Mouse (Mus musculus) layer of hippocampus, adult 18-20 months (tissue): ENCODE measurements around the gene Gm9767. TPM values are rescaled to one million over a fixed set of nuclear protein-coding genes. Genes with fewer than 3 reads are reported as not detected.

Source experiments
- DNase-seq, 2 experiments: peaks; one replicate each; pipeline ENCODE4 v3.0.0; 2022; ENCODE audit warnings: low spot score in 2 of 2
- long read RNA-seq: library from polyadenylated mRNA; stranded (forward); transcript quantifications from one replicate; pipeline ENCODE4 v2.0.0, GENCODE M21; 2021
- total RNA-seq, 2 experiments: library from RNA; stranded (reverse); gene quantifications; 2 replicates each; pipeline ENCODE4 v1.2.3; 2021

Gene Gm9767
- total RNA-seq: under 1 TPM; 0.45 to 0.84 TPM
- long read RNA-seq, partial matches to known transcripts: 0 of 1 reads
- long read RNA-seq, other reads (novel, unspliced or antisense): 0 of 1 reads

DNA sequence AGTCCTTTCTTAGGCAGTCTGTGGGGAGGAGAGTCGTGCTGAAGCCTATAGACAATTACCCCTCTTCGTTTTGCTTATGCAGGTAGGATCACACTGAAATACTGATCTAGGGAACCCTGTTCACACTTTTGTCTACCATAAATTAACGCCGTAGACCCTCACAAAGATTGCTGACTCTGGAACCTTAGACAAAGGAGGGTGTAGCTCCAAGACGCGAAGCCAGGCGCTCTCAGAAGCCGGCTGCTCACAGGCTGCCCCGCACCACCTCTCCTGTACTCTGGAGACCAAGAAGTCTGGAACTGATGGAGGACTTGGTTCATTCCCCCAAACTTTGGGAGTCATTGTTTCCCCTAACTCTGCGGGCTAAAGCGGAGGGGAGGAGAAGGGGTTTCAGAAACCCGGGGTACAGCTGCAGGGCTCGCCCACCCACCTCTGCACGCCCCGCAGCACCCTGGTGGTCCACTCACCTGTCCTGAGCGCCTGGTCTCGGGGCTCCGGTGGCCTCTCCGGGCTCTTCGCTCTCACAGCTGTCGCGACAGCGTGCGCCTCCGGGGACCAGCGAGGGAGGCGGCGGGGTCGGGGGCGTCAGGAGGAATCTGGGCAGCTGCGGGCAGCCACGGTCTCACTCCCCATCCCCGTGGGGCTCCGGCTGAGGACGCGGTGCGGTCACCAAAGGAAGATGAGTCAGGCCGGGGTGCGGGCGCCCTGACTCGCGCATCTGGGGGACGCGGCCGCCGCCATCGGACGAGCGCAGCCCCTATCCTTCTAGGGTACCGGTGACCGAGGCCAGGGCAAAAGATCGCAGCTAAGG is at the start of gene Gm9767:
Gene Gm9767, plus strand, starts transcription at position 585 of the 811 bp plus-strand sequence.
- peak; percentile 13 to 27 for DNase-seq

DNA sequence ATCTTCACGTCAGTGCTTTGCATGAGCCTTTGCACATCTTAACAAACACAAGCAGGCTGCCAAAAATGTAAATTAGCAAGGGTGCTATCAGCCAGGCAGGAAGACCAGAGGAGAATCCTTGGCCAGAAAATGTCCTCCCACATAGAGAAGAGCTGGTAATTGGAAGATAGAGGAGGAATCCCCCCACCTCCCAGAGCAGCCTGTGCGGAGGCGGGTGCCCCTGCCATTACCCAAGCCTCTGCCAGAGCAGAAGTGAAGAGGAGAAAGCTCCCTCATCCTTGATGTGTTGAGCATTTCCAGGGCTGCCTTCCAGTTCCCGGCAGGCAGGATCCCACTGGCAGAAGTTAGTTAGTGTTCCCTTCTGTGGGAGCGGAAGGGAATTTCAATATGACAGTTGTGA is 43.1 kb upstream of the Gm9767 start:
- peak; percentile 91 for DNase-seq

DNA sequence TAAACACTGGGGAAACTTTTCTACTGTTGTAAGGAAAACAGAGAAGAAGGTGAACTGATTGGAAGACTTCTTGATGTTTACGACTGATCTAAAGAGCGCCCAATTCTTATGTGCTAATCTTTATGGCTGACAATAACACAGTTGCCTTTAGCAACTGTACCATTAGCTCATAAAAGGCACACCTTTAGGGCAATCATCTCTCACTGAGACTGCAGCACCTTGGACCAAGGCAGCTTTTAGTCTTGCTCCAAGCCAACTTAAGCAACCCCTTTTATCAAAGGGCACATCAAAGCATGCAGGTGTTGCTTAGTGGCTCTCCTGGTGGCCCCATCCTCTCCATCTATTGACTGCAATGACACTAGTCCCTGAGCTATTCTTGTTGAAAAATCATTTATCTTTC is 26.9 kb upstream of the Gm9767 start:
- DNase-seq: no peak

- DNase-seq: peak in 1 of 2 experiments; percentile 20
Observed at GRCm38 (mm10) chr10:26059662-26060307, 18.3 kb upstream of the Gm9767 start.

DNA sequence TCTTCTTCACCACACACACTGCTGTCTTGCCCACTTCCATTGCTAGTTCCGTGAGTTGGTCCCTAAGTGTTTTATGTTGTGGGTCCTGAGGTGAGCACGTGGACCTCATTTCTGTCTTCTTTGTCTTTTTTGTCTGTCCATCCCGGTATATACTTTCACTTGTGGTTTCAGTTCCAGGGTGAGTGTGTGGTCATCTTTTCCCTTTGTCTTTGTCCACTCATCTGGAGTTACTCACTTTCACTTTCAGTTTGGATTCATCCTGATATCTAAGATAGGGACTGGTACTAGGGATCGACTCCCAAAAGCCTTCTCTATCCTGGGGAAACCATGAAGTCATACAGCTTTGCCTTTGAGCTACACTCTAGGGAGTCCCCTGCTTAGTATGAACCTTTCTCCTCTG is 15.0 kb upstream of the Gm9767 start:
- DNase-seq: no peak

GRCm38 (mm10) chr10:26071986-26072385 is 6.1 kb upstream of the Gm9767 start:
- no peak for DNase-seq

DNA sequence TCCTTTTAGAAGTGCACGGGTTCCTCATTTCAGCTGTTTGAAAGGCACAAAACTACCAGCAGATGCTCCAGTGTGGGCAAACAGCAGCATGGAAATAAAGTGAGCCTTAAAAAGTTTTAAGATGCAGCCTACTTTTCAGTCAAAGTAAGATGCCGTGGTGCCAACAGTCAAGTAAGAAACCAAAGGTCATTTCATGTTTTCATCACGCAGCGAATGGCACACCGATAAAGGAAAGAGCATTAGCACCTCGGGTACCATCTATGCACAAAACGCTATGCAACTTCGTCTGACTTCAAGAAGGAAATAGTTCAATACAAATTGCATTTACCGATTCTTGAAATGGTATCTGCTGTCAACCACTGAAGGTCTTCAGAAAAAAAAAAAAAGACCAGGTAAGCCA is 1.1 kb upstream of the Gm9767 start:
- no peak for DNase-seq

DNA sequence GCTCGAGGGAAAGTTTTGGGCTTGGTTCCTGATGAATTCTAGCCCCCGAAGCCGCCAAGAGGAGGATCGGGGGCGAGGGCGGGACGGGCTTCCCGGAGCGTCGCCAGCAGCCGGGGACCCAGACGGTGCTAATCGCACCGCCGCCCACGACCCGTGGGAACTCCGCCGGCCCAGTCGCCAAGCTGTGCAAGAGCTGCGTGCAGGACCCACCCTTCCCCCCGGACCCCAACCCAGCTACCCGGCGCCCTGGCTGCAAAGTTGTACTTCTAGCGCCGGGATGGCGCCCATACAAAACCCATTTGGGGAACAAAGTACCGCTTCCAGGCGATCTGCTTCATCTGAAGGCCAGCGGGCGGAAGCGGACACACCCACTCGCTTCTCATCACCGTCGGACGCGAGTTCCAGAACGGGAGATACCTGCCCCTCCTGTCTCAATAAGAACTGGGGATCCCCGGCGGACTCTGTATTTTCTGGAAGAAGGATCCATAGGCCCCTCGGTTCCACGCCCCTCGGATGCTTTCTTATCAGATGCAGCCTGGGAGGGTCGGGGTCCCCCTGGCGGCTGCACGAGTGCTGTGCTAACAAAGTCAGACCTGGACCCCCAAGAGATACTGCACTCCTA is 577 bp downstream of the Gm9767 start, which contains the start of gene Tmem200a:
Gene Tmem200a, minus strand, starts transcription at position 532 of the 622 bp plus-strand sequence.
- peak; percentile 65 to 81 for DNase-seq

GRCm38 (mm10) chr10:26079678-26080077 is 1.6 kb downstream of the Gm9767 start:
- no peak for DNase-seq

- DNase-seq: no peak
Observed at GRCm38 (mm10) chr10:26082081-26082480, 4.0 kb downstream of the Gm9767 start.

DNA sequence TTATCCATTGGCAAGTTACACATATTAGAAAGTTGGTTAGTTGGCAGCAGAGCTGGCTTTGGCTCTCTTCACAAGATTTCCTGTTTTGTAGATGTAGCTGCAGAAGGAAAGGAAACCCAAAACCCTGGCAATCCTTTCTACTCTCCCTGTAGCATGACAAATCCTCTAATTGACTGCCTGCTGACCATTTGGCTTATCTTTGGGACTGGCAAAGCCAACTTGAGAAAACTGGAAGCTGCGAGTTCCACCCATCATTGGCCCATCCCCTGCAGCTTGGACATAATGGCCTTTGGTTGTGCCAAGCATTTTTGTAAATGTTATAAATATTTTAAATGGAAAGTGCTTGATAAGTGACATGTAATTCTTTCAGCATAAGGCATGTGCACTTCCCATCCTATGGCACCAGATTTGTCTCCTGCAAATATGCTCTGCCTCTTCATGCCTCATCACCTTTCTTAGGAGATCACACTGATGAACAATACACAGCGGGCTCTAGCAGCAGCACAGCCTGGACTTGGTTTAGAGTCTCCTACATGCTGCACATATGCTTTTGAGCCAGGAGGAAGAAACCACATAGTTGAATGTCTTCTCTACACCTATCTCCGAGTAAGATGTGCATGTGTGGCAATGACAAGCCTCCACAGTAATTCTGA is 25.4 kb downstream of the Gm9767 start:
- no peak for DNase-seq

DNA sequence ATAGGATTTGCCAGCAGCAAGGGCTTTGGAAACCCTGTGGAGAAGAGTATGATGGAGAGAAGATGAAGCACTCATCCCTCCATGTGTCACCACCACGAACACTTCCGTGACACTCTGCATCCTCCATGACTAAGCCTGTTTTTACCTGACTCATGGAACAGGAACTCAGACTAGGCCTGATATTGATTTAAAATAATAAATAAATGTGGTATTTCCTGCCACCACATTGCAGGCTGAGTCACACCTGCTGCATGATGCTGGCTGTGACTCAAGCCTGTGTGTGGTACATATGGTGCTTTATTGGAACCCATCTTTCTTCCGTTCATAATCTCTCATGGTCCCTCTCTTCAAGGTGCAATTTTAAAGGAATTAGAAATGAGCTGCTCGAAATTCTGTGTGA is 36.4 kb downstream of the Gm9767 start:
- DNase-seq: peak; percentile 5 to 45

DNA sequence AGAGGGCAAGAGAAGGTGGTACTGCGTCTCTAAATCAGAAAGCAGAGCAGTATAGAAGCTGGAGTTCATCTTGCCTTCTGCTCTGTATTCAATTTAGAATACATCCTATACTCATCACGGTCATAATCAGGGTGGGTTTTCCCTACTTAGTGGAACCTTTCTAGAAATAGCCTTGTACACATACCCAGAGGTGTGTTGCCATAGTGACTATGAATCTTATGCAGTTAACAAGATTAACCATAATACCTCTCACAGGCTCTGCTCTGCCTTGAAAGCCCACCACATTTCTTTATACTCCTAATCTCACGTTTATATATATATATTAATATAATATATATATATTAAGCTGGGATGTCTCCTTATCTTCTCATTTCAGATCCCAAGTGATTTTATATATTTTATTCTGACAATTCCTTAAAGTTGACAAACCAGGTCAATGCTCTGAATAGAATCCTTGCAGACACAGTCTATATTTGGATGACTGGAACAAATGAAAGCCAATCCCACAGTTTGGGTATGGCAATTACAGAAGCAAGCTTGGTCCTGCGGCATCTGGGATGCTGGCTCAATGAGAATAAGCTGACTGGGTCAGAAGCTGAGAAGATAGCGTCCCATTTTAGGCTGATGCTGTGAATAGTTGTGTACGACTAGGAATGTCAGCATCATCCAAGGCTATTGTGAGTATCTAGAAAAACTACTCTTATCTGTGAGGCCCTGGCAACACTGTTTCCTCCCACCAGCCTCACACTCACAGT is 41.2 kb downstream of the Gm9767 start:
- DNase-seq: no peak

DNA sequence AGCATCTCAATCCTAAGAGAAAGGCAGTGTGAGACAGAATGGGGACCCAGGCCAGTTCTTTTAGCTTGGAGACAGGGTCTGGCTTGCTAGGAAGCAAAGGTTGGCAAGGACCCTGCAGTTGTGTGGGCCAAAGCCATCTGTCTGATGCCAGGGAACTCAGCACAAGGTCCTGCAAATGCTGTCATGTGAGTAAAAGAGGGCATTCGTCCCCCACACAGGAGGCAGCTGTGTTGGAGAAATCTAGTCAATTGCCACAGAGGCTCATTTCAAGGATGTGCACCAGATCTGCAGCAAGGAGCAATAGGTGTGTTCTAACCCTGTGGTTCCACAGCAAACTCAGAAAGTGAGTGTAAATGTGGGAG is 41.7 kb downstream of the Gm9767 start:
- peak in 1 of 2 experiments; percentile 8 for DNase-seq

Other genes starting within 250 kb of the Gm9767 start
- gene Tmem200a, start 797 bp downstream of the Gm9767 start, total RNA-seq: 10 to 100 TPM; 26.8 to 28.4 TPM
- not detected for gene Samd3, start 151.5 kb downstream of the Gm9767 start, total RNA-seq